Mouse (Mus musculus) midbrain, embryonic 14.5 days (tissue): Measurements from ENCODE around the gene Bahcc1. TPM values are rescaled to one million over a fixed set of nuclear protein-coding genes. Genes with fewer than 3 reads are reported as not detected.
A peak's percentile ranks its signal among the peaks of the same experiment; 100 is the strongest.

Experiments used
- ATAC-seq: fragments of 200-750 bp; cut with Nextera tagmentation; 2 replicates; pipeline ENCODE4 v1.8.0; 2017; ENCODE audit warnings: moderate number of reproducible peaks, moderate library complexity; ENCODE audit not compliant: low FRiP score, low TSS enrichment
- DNase-seq: peaks from one replicate; pipeline ENCODE4 v3.0.0-alpha.2; 2015
- H3K27ac ChIP-seq: fragments of 300-500 bp; sonication (generic); replicated peaks from 2 replicates; pipeline ENCODE4 v1.5.1; 2014; ENCODE audit warnings: mild to moderate bottlenecking, low read depth, low read length, moderate library complexity
- H3K27me3 ChIP-seq: fragments of 300-500 bp; sonication (generic); 2 replicates; pipeline ENCODE4 v1.6.1; 2014; ENCODE audit warnings: low read length, control low read depth, mixed read lengths; ENCODE audit not compliant: control insufficient read depth, insufficient read depth
- H3K36me3 ChIP-seq: fragments of 300-500 bp; sonication (generic); 2 replicates; pipeline ENCODE4 v1.6.1; 2014; ENCODE audit warnings: low read length, control low read depth; ENCODE audit not compliant: control insufficient read depth, insufficient read depth
- H3K4me1 ChIP-seq: fragments of 300-500 bp; sonication (generic); 2 replicates; pipeline ENCODE4 v1.6.1; 2014; ENCODE audit warnings: mild to moderate bottlenecking, antibody characterized with exemption, low read length, control low read depth; ENCODE audit not compliant: control insufficient read depth, insufficient read depth
- H3K4me2 ChIP-seq: fragments of 300-500 bp; sonication (generic); 2 replicates; pipeline ENCODE4 v1.6.1; 2014; ENCODE audit warnings: mild to moderate bottlenecking, low read length, moderate library complexity
- H3K4me3 ChIP-seq: fragments of 300-500 bp; sonication (generic); replicated peaks from 2 replicates; pipeline ENCODE4 v1.5.1; 2014; ENCODE audit warnings: low read depth, low read length
- H3K9ac ChIP-seq: fragments of 300-500 bp; sonication (generic); replicated peaks from 2 replicates; pipeline ENCODE4 v1.6.1; 2014; ENCODE audit warnings: mild to moderate bottlenecking, low read length, moderate library complexity
- H3K9me3 ChIP-seq: fragments of 300-500 bp; sonication (generic); 2 replicates; pipeline ENCODE4 v1.6.1; 2016; ENCODE audit warnings: low read length, control low read depth, mixed read lengths; ENCODE audit not compliant: control insufficient read depth
- WGBS: fragments of 180-500 bp; shearing (Covaris S2); extraction: QIAGEN DNeasy Blood & Tissue Kit; methylation state at CpG from one replicate; pipeline ENCODE4 v1.1.7; 2014; 5-methylcytosine and 5-hydroxymethylcytosine counted together
- polyA plus RNA-seq: library from polyadenylated mRNA; unstranded; fragments of >200 nt; fragmentation: Nextera tagmentation; extraction: Ambion mirVana; gene quantifications from 2 replicates; pipeline ENCODE4 v1.2.1, GENCODE M21; 2014

Bahcc1 gene
- polyA plus RNA-seq, 1 experiment from 2014 or later: 25.9 TPM

- H3K9me3 ChIP-seq: no peaks in the 10 kb centered on the region
- H3K4me3 ChIP-seq: peak overlapping the region; percentile 94
- ATAC-seq (no peak), DNase-seq (peak; percentile 82)
- under 1% methylated on average over 81 of the region's 89 CpGs for WGBS
- peak overlapping the region; percentile 100 for H3K4me2 ChIP-seq
- H3K4me1 ChIP-seq: peaks cover 41% of the 10 kb centered on the region
- no peaks in the 10 kb centered on the region for H3K27me3 ChIP-seq
- H3K27ac ChIP-seq: peak overlapping the region; percentile 100
- H3K36me3 ChIP-seq: peaks cover 11% of the 10 kb centered on the region
- H3K9ac ChIP-seq: peak overlapping the region; percentile 100
Observed at GRCm38 (mm10) chr11:120237166-120238131, 4.7 kb downstream of the Bahcc1 start.

- DNase-seq: peak; percentile 67
- H3K4me3 ChIP-seq: peak overlapping the region; percentile 94
- peak overlapping the region; percentile 100 for H3K9ac ChIP-seq
- no peaks in the 10 kb centered on the region for H3K9me3 ChIP-seq
- H3K27me3 ChIP-seq: no peaks in the 10 kb centered on the region
- peak overlapping the region; percentile 100 for H3K27ac ChIP-seq
- H3K4me1 ChIP-seq: peaks cover 50% of the 10 kb centered on the region
- H3K36me3 ChIP-seq: peaks cover 11% of the 10 kb centered on the region
- ATAC-seq: no peak
- peak overlapping the region; percentile 100 for H3K4me2 ChIP-seq
- WGBS: 2% methylated on average over 8 of the region's 8 CpGs
Observed at GRCm38 (mm10) chr11:120238306-120238705, 5.6 kb downstream of the Bahcc1 start.

GRCm38 (mm10) chr11:120238751-120239359 lies 6.1 kb downstream of the Bahcc1 start:
- H3K27me3 ChIP-seq: no peaks in the 10 kb centered on the region
- ATAC-seq: no peak
- peak overlapping the region; percentile 100 for H3K27ac ChIP-seq
- H3K9me3 ChIP-seq: no peaks in the 10 kb centered on the region
- peaks cover 55% of the 10 kb centered on the region for H3K4me1 ChIP-seq
- H3K9ac ChIP-seq: peak overlapping the region; percentile 100
- peak; percentile 71 for DNase-seq
- peak overlapping the region; percentile 100 for H3K4me2 ChIP-seq
- H3K36me3 ChIP-seq: peaks cover 11% of the 10 kb centered on the region
- 3% methylated on average over 8 of the region's 8 CpGs for WGBS
- H3K4me3 ChIP-seq: peak overlapping the region; percentile 94

- H3K36me3 ChIP-seq: peaks cover 13% of the 10 kb centered on the region
- no peaks in the 10 kb centered on the region for H3K9me3 ChIP-seq
- peak overlapping the region; percentile 100 for H3K27ac ChIP-seq
- DNase-seq: peak; percentile 62
- peak overlapping the region; percentile 100 for H3K4me2 ChIP-seq
- peaks cover 55% of the 10 kb centered on the region for H3K4me1 ChIP-seq
- under 1% methylated on average over 11 of the region's 11 CpGs for WGBS
- H3K4me3 ChIP-seq: peak overlapping the region; percentile 94
- H3K27me3 ChIP-seq: no peaks in the 10 kb centered on the region
- no peak for ATAC-seq
- peak overlapping the region; percentile 100 for H3K9ac ChIP-seq
Observed at GRCm38 (mm10) chr11:120239581-120239991, 6.8 kb downstream of the Bahcc1 start.

- H3K4me2 ChIP-seq: peak overlapping the region; percentile 100
- H3K36me3 ChIP-seq: peaks cover 17% of the 10 kb centered on the region
- WGBS: 1% methylated on average over 10 of the region's 10 CpGs
- DNase-seq: peak; percentile 88
- peak overlapping the region; percentile 100 for H3K9ac ChIP-seq
- peaks cover 58% of the 10 kb centered on the region for H3K4me1 ChIP-seq
- H3K9me3 ChIP-seq: no peaks in the 10 kb centered on the region
- H3K4me3 ChIP-seq: peak overlapping the region; percentile 94
- no peaks in the 10 kb centered on the region for H3K27me3 ChIP-seq
- peak overlapping the region; percentile 100 for H3K27ac ChIP-seq
- peak; percentile 55; the same call in 1 of the 2 replicates for ATAC-seq
Observed at GRCm38 (mm10) chr11:120240206-120240605, 7.5 kb downstream of the Bahcc1 start.

GRCm38 (mm10) chr11:120240941-120241890 lies 8.5 kb downstream of the Bahcc1 start:
- no peaks in the 10 kb centered on the region for H3K27me3 ChIP-seq
- H3K4me3 ChIP-seq: peak overlapping the region; percentile 94
- peak overlapping the region; percentile 100 for H3K4me2 ChIP-seq
- 6% methylated on average over 29 of the region's 29 CpGs for WGBS
- H3K27ac ChIP-seq: peak overlapping the region; percentile 100
- H3K36me3 ChIP-seq: peaks cover 17% of the 10 kb centered on the region
- ATAC-seq: no peak
- no peaks in the 10 kb centered on the region for H3K9me3 ChIP-seq
- peak; percentile 86 for DNase-seq
- peaks cover 66% of the 10 kb centered on the region for H3K4me1 ChIP-seq
- H3K9ac ChIP-seq: peak overlapping the region; percentile 100

- peak overlapping the region; percentile 100 for H3K4me2 ChIP-seq
- DNase-seq: peak; percentile 40
- H3K9ac ChIP-seq: peak overlapping the region; percentile 100; the same call in 1 of the 2 replicates
- no peaks in the 10 kb centered on the region for H3K9me3 ChIP-seq
- H3K4me3 ChIP-seq: peak overlapping the region; percentile 2; the same call in 1 of the 2 replicates
- peaks cover 14% of the 10 kb centered on the region for H3K36me3 ChIP-seq
- no peaks in the 10 kb centered on the region for H3K27me3 ChIP-seq
- no peak for ATAC-seq
- H3K27ac ChIP-seq: peak overlapping the region; percentile 100
- peaks cover 67% of the 10 kb centered on the region for H3K4me1 ChIP-seq
- 30% methylated on average over 6 of the region's 6 CpGs for WGBS
Observed at GRCm38 (mm10) chr11:120241981-120242725, 9.4 kb downstream of the Bahcc1 start.
